In genomic region chr11:61579878-61580381, GRCm38 (mm10) we compare ENCODE assay signal across 8 mouse cellular contexts. TPM values are rescaled to one million over a fixed set of nuclear protein-coding genes. Genes with fewer than 3 reads are reported as not detected.
DNase-seq lines count a peak whose midpoint lies in the region; ATAC-seq and TF ChIP-seq lines count a peak whose summit lies in the region.

No protein-coding gene starts in this region.

- H3K9me3 ChIP-seq in limb, embryonic 11.5 days (ENCODE audit: control insufficient read depth, low read length), result no peaks in the 10 kb centered on the region

- no peak overlapping the region for H3K9ac ChIP-seq in limb, embryonic 11.5 days (ENCODE audit: low read length)

- no peak for TF ChIP-seq CTCF in testis, adult 2 months (IDR thresholded peaks at IDR 0.05; ENCODE audit: control insufficient read depth, insufficient read depth, insufficient replicate concordance, low read depth, low read length)

- DNase-seq in adrenal gland, postnatal 25 days, result peak; percentile 33
- DNase-seq in adrenal gland, postnatal 14 days, result no peak
- no peak for DNase-seq in testis, postnatal 14 days (ENCODE audit: low spot score)
- DNase-seq in limb, embryonic 11.5 days (ENCODE audit: low spot score), result no peak
- no peak for DNase-seq in natural killer cell, adult 2 months (ENCODE audit: low spot score in 2 of 2)
- no peak for DNase-seq in right cerebral cortex, postnatal 4 days
- no peak for DNase-seq in layer of hippocampus, postnatal 10 days (ENCODE audit: low spot score in 2 of 2)

- no peak overlapping the region for H3K27ac ChIP-seq in testis, adult 2 months (ENCODE audit: control insufficient read depth, insufficient read depth, low read depth, low read length)
- H3K27ac ChIP-seq in limb, embryonic 11.5 days (replicated peaks; ENCODE audit: low read depth, low read length), result no peak overlapping the region; the same call in none of the 2 replicates

- ATAC-seq in limb, embryonic 11.5 days (ENCODE audit: insufficient number of reproducible peaks, low FRiP score, low TSS enrichment, low read depth), result no peak

- H3K4me1 ChIP-seq in testis, adult 2 months (ENCODE audit: control insufficient read depth, insufficient read depth, low read length), result peaks cover 2% of the 10 kb centered on the region; the same call in 1 of the 2 replicates
- H3K4me1 ChIP-seq in limb, embryonic 11.5 days (ENCODE audit: control insufficient read depth, insufficient read depth, low read length), result 0 out of 2 replicates have a peak, but pooled peaks cover 3% of the 10 kb centered on the region

- TF ChIP-seq POLR2A in testis, adult 2 months (IDR thresholded peaks at IDR 0.05; ENCODE audit: control insufficient read depth, low read depth, low read length), result no peak

- H3K36me3 ChIP-seq in testis, adult 2 months (ENCODE audit: control insufficient read depth, insufficient read depth, low read length), result no peaks in the 10 kb centered on the region
- no peaks in the 10 kb centered on the region for H3K36me3 ChIP-seq in limb, embryonic 11.5 days (ENCODE audit: control insufficient read depth, insufficient read depth, low read length)

- H3K4me2 ChIP-seq in limb, embryonic 11.5 days (ENCODE audit: low read depth, severe bottlenecking), result 0 out of 2 replicates have a peak overlapping the region, but pooled peaks have one; percentile 95

- H3K4me3 ChIP-seq in testis, adult 2 months (ENCODE audit: control insufficient read depth, low read depth, low read length), result peak overlapping the region; percentile 9
- H3K4me3 ChIP-seq in limb, embryonic 11.5 days (ENCODE audit: low read depth, low read length), result peak overlapping the region; percentile 85

- WGBS in limb, embryonic 11.5 days, result 87% methylated on average over 7 of the region's 7 CpGs

- no peaks in the 10 kb centered on the region for H3K27me3 ChIP-seq in testis, adult 2 months (ENCODE audit: control insufficient read depth, insufficient read depth, low read length)
- H3K27me3 ChIP-seq in limb, embryonic 11.5 days (ENCODE audit: control insufficient read depth, insufficient read depth, low read length), result no peaks in the 10 kb centered on the region

RNA-seq across cellular contexts. Expression of gene Epn2, which starts 0.4 kb away (rescaled TPM):
- 26.0 and 30.5 TPM in 2 replicates for total RNA-seq in adrenal gland, postnatal 25 days (2021)
- 35.2 and 38.7 TPM in 2 replicates for total RNA-seq in adrenal gland, postnatal 14 days (2021)
- 18.3 and 25.7 TPM in 2 replicates for polyA plus RNA-seq in testis, adult 2 months (2012; rRNA removed)
- 23.7 and 24.7 TPM in 2 replicates for polyA plus RNA-seq in limb, embryonic 11.5 days (2014; fragmentation: Nextera tagmentation; extraction: Ambion mirVana)
- total RNA-seq in layer of hippocampus, postnatal 10 days (2021), result 100 to 1,000 TPM; 129 to 132 TPM
